Mouse (Mus musculus) cerebellum, adult 9-10 months (tissue): ENCODE measurements around the gene Rtn1.
"Not testable (repeated sequence)": the region's sequence is repeated elsewhere in the genome, so short reads cannot be mapped to it uniquely, and the experiment has no call there.

Source experiments
- DNase-seq: peaks from one replicate; pipeline ENCODE4 v3.0.0; 2022

Rtn1 gene

DNA sequence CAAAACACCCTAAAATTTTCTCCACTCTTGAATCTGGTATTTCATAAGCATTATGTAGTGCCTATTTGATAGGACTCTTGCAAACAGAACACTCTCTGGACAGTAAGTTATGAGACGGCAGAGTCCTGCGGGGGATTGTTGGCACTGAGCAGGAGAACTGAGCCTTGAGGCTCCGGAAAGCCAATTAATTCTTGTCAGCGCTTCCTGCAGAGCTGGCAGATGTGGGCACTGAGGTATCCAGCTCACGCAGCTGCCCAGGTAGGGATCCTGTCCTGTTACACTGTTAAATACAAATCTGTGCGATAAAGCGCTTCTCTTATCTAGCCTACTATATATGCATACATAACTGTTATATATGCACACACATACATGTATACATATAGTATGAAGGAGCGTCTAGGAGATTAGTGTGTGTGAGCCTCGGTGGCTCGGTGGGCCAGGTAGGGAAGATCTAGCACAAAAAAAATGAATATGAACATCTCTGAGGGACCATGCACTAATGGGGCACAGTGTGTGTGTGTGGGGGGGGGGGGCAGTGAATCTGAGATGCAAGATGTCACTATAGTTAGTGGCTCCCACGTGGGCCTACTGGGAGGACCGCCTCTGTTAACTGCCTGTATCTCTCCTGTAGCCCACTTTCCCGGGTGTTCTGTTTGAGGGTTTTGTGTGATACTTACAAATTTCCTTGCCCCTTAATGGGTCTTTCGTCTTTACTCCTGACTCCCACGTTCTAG lies 93.0 kb downstream of the Rtn1 start:
- peak; percentile 46 for DNase-seq

- DNase-seq = no peak
Measured at GRCm38 (mm10) chr12:72310818-72311217, 98.0 kb downstream of the Rtn1 start.

DNA sequence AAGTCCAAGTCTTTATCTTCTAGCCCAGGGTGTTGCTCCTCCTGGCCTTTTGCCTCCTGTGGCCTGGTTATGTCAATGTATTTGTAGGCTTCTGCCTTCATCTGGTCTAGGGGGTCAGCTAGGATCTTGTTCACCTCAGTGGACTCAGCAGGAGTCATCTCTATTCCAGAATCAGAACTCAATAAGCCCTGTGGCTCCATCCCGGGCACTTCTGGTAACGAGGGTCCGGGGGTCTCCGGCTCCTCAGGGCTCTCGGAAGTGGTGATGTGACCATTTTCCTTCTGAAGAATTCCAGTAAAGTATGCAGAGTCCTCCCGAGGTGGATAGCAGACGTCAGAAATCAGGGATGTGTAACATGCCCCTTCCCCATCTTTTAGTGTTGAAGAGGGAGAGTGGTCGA lies 100.3 kb downstream of the Rtn1 start:
- no peak for DNase-seq

DNA sequence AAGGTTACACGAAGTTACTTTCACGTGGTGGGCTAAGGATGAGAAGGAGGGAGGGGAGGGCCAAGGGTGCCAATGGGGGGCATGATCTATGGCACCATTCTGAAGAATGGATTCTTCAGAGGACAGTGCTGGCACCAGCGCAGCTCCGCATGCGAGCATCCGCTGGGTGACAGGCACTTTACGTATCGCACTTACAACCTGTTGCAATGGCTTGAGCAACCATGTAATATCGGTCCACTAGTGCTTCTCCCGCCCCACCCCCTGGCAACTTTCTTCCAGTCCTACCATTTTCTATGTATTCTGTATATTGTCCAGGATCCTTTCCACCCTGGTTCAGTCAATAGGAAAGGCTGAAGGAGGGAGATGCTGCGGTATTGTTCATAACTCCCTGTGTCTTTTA lies 102.6 kb downstream of the Rtn1 start:
- DNase-seq = no peak

DNA sequence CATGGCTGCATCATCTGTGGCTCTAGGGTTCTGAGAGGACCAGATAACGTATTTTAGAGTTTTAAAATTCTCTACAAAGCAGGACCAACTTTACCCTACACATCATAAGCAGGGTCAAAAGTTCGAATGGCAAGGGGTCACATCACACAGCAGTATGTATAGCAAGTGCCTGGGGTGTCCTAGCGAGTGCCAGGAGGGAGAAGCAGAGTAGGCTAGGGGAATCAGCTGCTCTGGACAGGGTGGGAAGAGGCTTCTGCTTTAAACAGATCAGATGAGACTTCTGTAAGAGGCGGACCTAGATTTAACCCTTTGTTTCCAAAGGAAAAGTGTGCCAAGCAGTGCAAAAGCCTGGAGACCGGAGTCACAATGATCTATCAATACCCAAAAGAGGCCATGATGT lies 103.4 kb downstream of the Rtn1 start:
- DNase-seq = no peak

DNA sequence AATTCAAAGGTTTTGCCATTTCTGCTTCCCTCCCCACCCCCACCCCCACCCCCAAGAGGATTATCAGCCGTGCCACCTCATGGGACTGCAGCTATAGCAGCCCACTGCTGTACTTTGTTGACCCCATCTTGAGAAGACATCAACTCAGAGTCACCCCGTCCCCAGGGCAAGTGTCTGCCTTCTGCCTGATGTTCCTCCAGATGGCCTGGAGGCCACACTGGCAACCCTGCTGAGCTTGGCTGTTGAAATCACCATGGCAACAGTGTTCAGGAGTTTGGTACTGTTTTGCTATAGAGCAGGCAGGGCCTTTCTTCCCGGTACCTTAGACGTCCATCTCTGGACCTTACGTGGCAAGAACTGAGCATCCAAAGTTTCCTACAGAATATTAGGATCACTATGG lies 103.9 kb downstream of the Rtn1 start:
- peak; percentile 78 for DNase-seq

GRCm38 (mm10) chr12:72304347-72304688 lies 104.5 kb downstream of the Rtn1 start:
- DNase-seq = no peak

- no peak for DNase-seq
Measured at GRCm38 (mm10) chr12:72303624-72304346, 105.1 kb downstream of the Rtn1 start.

GRCm38 (mm10) chr12:72301431-72301830 lies 107.4 kb downstream of the Rtn1 start:
- DNase-seq = no peak

DNA sequence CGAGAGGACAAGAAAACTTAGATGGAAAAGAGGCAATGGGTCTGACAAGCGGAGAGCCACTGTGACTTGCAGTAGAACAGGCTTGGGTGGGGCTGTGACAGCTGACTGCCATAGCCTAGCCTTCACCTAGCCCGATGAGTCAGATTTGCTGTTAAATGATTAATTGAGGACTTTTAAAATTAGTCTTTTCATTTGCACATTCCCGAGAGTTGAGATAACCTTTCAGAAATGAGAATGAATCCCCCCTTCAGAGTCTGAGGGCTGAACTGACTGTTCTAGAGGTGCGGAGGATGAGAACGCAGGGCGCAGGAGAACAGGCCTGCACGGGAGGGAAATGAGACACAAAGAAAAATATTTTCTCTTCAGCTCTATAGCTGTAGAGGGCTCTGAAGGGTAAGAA lies 107.9 kb downstream of the Rtn1 start:
- DNase-seq = no peak

DNA sequence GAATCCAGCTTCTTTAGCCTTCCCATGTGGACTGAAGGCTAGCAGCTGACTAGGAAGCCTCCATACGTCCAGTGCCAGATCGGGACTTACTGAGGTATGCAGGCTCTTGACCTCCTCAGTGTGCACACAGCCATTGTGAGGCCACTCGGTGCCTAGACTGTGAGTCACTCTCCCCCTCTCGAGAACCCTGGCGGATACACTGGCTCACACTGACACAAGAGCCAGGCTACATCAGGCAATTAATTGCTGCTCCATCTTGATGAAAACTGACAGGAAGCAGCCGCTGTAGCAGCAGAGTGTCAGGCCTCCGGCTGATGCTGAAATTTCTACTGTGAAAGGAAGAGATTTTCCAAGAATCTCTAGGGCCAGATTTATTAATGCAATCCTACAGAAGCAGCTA lies 110.6 kb downstream of the Rtn1 start:
- DNase-seq = no peak

DNA sequence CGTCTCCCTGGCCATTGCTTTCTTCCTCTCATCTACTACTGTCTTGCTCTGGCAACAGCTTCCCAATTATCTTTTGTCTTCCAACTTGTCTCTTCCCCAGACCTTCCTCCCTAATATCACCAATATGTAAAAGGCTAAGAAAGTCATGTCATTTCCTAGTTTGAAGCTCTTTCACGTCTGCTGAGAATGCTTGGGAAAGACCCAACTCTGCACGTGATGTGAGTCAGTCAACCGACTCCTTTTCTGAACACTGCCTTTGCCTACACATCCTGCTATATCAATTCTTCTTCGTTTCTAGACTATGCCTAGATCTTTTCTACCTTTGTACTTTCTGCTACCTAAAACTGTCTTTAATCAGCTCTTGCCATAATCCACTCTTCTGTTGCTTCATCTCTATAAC lies 112.3 kb downstream of the Rtn1 start:
- DNase-seq = no peak

DNA sequence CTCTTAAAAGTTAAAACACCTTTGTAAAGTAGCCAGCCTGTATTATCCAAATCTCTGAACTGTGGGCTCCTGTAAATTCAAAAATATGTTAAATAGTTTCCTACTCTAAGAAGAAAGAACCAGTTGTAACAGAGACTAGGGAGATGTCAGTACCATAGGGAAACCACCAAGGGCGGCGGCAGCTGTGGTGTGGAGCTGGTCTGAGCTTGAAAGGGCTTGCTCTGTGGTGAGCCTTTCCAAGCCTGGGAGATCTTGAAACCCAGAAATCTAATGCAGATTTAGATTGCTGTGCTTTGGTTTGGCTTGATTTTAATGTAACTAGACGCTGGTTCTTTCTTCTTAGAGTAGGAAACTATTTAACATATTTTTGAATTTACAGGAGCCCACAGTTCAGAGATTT lies 115.7 kb downstream of the Rtn1 start:
- not testable (repeated sequence) for DNase-seq

DNA sequence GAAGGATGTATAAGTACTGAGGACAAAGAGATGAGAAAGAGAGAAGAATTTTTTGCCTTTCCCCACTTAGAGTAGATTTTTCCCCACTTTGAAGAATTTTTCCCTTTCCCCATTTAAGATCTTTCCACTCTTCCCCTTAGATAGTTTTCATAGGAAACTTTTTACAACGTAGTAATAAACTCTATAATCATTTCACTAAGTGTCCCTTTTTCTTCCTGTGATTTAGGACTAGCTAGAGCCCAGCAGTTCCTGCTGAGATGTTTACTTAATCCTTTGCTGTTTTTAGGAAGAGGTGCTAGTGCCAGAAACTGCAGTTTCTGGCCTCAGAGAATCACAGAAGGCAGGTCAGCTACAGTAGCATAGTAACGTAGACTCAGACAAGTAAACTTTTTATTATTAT lies 116.3 kb downstream of the Rtn1 start:
- no peak for DNase-seq

GRCm38 (mm10) chr12:72291266-72291665 lies 117.6 kb downstream of the Rtn1 start:
- no peak for DNase-seq

GRCm38 (mm10) chr12:72288215-72288614 lies 120.6 kb downstream of the Rtn1 start:
- no peak for DNase-seq

DNA sequence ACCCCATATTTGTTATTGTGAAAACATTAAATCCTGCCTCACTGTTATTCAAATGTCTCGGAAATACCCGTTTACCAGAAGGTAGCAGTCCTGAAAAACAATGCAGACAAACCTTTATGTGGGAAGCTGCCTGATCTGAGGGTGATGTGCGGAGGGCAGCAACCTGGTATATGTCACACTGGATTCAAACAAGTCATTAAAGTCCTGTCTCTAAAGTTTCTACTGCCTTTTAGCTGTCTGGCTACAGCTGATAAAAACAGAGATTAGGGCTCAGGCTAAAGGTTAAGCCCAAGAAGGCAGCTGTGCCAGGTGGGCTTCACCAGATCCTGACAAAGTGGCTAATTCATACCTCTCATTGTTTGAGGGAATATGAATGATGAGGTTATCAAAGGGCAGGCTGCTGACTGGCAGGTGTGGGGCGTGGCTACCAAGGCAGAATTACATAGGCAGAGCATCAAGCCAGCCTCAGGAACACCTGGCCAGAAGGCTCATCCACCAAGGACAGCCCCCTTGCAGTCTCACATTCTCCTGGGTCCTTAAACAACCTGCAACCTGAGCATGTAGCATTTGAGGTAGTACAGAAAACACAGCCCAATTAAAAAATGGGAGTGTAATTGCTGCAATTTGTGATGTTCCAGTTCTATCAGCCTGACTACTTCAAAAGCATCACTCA lies 121.4 kb downstream of the Rtn1 start:
- DNase-seq = no peak

DNA sequence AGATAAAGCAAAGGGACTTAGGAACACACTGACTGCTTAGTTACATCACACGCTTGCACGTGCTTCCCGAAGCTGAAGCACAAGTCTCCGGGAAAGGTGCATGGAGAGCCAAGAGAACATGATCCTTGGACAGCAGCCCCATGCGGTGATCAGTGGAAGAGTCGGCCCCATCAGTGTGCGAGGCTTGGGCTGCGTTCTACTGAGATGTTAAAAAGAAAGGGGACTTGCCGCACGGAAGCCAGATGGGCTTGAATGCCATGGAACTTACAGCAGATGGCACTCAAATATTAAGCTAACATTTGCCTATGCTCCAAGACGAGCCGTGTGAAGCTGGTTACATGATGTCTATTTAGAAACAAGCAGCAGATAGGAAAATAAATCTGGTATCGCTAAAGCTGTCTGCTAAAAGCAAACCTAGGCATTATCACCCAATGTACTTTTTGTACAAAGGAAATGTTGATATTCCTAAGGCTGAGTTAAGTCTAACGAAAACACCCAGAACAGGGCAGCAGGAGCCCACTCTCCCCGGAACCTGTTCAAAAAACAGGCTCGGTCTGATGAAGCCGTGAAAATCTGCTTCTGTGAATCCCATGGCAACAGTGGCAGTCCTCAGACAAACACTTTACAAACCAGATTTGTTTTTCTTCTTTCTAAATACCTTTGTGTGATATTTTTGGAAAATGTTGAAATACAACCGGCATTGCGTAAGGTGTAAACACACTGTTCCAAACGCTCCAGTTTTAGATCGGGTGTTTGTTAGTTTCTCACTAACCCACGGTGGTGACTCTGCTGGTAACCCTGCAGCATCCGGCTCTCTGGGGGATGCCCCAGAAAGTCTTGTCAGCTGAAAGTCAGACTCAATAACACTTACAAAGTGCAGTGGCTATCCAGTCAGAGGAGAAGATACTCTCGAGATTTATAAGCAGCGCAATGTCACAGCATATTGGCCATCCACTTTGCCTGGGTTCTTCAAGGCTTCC lies 123.2 kb downstream of the Rtn1 start:
- DNase-seq = peak; percentile 93

GRCm38 (mm10) chr12:72284576-72284975 lies 124.3 kb downstream of the Rtn1 start:
- DNase-seq = no peak

- DNase-seq = no peak
Measured at GRCm38 (mm10) chr12:72279129-72279875, 129.6 kb downstream of the Rtn1 start.

DNA sequence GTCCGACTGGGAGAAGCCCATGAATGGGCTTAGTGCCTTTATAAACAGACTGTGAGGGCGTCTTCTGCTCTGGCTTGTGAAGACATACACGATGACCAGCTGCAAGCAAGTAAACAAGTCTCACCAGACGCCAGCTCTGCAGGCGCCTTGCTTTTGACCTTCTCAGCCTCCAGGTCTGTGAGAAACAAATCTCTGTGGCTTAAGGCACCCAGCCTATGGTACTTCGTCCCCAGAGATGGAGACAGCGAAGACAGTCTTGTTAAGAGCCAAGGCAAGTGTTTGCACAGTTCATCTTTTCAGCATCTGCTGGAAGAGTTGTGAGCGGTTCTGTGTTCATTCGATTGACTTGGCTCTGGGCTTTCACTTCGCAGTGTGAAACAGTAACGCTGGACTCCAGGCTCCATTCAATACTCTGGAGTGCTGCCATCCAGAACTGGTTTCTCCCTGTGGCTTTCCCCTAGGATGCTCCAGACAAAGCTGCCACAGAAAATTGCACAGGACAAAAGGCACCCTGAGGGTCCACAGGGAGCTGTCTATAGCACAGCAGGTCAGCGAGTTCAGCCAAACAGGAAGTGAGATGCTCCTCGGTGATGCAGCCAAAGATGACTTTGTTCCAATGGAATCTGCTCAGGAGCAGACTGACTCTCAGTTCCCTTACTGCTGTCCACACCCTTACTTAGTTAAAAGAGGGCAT lies 135.0 kb downstream of the Rtn1 start:
- peak; percentile 65 for DNase-seq

GRCm38 (mm10) chr12:72267614-72268013 lies 141.2 kb downstream of the Rtn1 start:
- no peak for DNase-seq
